In genomic region chr4:83058182-83058581, GRCm38 (mm10) we compare ENCODE assay signal across 16 mouse cellular contexts.
"Had no signal": no experiment of that assay in that cellular context is flagged by ENCODE, and none has a peak within 500 bp of the region (broad histone marks: within the 10 kb centered on the region; RNA-seq: fewer than 3 reads in every experiment).

No protein-coding gene starts in this region.

- DNase-seq: kidney, adult 11 months; kidney, adult 9 months; kidney, postnatal 36 days; layer of hippocampus, adult 9-11 months; lung, embryonic 14.5 days; lung, postnatal 10 days; lung, postnatal 4 days; right cerebral cortex, postnatal 4 days; spleen, adult 18-20 months; thymus, adult 18-20 months; thymus, postnatal 25 days had no signal

- H3K36me3 ChIP-seq: liver, embryonic 15.5 days; midbrain, embryonic 15.5 days; neural tube, embryonic 13.5 days had no signal

- H3K4me1 ChIP-seq: liver, embryonic 15.5 days; midbrain, embryonic 15.5 days; neural tube, embryonic 13.5 days had no signal

- H3K9ac ChIP-seq: liver, embryonic 15.5 days; lung, embryonic 14.5 days; midbrain, embryonic 15.5 days; neural tube, embryonic 13.5 days had no signal

- H3K27ac ChIP-seq: kidney, postnatal 0 days; liver, embryonic 15.5 days; midbrain, embryonic 15.5 days; neural tube, embryonic 13.5 days had no signal

- H3K9me3 ChIP-seq: liver, embryonic 15.5 days; midbrain, embryonic 15.5 days; neural tube, embryonic 13.5 days had no signal

- H3K4me3 ChIP-seq: liver, embryonic 15.5 days; midbrain, embryonic 15.5 days; neural tube, embryonic 13.5 days had no signal

- H3K27me3 ChIP-seq: midbrain, embryonic 15.5 days; neural tube, embryonic 13.5 days had no signal

- ATAC-seq: midbrain, embryonic 15.5 days had no signal

- H3K4me2 ChIP-seq: liver, embryonic 11.5 days; liver, embryonic 15.5 days; lung, embryonic 14.5 days; midbrain, embryonic 15.5 days; neural tube, embryonic 13.5 days had no signal
